Mouse (Mus musculus) R1 (cell line): ENCODE measurements around the gene Mfsd6.

Experiments
- DNase-seq: peaks from one replicate; pipeline ENCODE4 v3.0.0-alpha.2; 2018; ENCODE audit warnings: low read depth, low spot score

The Mfsd6 gene

GRCm38 (mm10) chr1:52727056-52727900 is at the start of gene Mfsd6:
Gene Mfsd6 (minus strand): TSS chr1:52727462.
- peak; percentile 25 for DNase-seq

DNA sequence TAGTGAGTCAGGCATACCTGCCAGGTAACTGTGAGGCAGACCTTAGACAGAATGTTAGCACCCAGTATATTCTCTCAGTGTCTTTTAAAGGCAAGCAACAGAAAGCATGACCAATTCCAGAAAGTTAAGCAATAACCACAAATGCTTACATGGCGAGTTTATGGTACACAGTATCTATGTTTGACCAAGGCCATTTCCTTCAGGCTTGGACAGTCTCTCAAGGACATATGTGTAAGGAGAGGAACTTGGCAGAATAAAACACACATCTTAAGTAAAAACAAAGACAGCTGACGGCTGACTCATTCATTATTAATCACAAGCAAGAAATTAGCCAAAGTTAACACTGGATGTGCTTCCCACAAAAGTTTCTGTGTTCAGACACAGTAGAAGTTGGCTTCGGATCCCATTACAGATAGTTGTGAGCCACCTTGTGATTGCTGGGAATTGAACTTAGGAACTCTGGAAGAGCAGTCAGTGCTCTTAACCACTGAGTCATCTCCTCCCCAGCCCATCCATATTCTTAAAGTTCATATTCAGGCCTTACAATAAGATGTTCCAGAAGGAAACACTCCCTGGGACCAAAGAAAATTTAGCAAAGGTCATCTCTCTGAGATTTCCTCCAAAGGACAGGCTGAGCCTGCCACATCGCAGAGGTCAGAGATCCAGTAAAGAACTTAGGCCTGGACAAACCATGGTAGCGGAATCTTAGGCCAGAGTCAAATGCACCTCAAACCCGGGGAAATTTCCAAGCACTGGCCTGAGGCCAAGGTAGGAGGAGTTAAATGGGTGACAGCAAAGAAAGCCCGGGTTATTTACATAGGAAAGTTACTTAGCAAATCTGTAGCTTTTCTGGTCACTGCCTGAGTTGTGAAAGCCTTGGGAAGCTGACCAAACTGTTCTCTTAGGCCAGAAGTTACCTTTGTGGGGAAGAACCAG is 38.2 kb upstream of the Mfsd6 start:
- DNase-seq = no peak

DNA sequence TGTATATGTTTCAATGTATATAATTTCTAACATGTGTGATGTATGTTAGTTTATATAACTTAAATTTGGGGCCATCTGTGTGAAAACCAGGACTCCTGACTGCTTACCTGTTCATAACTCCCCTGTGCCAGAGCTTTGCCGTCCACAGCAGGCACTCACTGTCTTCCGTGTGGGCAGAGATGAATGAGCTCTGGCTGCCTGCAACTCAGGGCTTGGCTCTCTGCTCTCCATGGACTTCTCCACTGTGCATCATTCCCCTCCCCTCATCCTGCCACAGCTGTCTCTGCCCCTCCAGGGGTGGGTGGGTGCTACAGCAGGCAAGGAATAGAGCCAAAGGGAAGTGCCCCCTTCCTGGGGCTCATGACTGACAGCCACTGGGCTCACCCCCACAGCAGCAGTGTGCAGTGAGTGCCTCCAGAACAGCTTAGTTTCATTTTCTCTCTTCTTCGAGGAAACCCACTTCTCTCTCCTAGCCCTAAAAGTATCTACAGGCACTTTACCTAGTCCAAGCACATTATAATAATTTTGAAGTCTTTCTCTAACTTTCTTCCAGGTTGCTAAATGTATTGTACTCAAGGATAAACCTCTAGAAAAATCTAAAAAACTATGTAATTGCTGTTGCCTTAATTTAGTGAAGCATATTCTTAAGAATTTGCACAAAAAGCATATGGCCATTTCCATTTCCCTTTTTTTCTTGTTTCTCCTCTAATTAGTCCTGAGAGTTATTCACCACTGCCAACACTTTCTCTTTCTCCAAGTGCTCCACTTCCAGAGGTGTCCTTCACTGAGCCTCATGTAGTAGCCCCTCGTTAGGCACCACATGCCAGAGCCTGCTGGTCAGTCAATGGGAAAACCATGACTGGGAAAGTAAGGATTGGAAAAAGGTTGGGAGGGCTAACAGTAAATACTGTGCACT is 36.9 kb upstream of the Mfsd6 start:
- DNase-seq = no peak

DNA sequence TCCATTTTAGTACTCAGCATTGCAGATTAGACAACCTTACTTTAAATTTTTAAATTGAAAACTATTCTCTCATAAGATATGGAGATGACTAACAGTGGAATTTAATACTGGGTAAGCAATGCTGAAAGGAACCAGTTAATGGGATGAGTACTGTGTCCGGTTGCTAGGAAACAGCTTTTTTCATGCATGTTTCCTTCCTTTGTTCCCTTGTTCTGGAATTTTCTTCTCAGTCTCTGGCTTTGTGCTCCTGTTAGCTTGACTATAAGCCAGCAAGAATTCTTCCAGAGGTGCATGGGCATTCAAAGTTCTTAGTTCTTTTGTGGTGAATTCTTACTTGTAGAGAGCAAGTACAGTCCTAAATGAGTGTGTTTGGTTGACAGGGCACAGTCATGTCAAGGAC is 30.9 kb upstream of the Mfsd6 start:
- DNase-seq = peak; percentile 83

DNA sequence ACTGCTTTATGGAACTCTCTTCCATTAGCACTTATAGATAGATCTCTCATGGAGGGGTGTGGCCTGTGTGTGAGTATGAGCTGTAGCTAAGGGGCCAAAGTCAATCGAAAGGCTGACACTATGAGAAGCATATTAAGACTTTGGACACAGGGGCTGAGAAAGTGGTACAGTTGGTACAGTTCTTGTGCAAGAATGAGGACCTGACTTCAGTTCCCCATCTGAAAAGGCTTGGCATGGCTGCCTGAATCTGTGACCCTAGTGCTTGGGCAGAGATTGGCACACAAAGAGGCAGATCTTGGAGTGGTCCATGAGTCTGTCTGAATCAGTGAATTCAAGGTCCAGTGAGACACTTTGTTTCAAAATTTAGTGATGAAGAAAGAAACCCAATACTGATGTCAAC is 27.1 kb upstream of the Mfsd6 start:
- no peak for DNase-seq

DNA sequence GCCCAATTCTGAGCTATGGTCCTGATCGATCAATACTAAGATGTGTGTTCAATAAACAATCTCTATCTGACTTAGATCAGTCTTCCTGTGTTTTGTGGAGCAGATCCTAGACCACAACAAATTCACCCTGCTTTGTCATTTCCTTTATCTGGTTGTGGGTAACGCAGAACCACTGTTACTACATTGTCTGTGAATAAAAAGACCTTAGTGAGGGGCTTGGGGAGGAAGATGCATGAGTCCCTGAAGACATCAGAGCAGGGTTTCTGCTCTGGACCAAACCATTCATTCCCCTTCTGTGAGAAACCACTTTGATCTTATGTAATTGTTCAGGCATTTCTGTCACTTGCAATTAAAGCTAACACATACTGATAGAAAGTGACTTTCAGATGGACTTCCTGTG is 26.6 kb upstream of the Mfsd6 start:
- no peak for DNase-seq

DNA sequence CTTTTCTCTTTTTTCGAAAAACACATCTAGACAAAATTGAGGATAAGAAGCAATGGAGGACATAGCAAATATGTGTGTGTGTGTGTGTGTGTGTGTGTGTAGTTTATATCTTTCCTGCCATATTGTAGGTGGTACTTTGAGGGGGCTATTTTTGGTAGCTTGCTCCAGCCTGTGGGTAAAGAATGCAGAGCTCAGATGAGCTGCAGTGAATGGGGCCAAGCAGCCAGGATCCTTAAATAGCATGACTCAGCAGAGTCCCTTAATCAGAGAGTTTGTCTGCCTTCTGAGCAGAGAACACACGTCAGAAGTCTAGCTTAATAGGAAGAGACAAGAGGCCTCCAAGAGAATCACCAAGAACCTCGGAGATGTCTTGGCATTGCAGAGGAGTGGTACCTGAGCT is 25.4 kb upstream of the Mfsd6 start:
- DNase-seq = no peak

- DNase-seq = no peak
These were observed 24.4 kb upstream of the Mfsd6 start for GRCm38 (mm10) chr1:52751634-52752033.

- no peak for DNase-seq
These were observed 22.7 kb upstream of the Mfsd6 start for GRCm38 (mm10) chr1:52749978-52750377.

DNA sequence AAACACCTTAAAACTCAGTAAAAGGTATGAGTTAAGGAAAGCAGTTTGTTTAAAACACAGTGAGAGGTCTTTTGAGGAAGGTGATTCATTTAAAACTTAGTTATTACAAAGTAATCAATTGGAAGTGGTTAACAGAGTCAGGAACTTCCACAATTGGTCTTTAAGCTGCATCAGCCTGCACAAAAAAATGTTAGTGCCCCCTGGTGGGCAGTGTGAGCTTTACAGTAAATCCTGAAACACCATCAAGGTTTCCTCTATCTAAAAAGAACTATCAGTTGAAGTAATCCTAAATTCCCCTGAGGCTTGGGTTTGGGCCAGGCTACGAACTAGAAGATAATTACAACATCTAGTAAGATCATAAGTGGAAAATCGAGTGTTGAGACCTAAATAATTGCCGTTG is 21.0 kb upstream of the Mfsd6 start:
- DNase-seq = peak; percentile 61

DNA sequence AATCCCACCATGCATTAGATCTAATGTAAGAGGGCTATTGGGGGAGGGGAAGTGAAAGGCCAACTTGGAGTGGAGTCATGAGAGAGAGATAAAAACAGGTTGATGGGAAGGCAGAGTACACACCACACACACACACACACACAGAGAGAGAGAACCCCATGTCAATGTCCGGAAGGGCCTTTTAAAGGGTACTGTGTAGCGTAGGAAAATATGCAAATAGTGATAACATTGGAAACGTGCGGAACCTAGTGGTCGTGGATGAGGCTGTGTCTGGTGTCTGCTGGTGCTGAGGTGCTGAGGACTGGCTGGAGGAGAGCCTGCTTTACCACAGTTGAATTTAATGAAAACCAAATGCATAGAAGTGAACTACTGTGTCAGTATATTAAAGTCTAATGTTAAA is 15.3 kb upstream of the Mfsd6 start:
- no peak for DNase-seq

DNA sequence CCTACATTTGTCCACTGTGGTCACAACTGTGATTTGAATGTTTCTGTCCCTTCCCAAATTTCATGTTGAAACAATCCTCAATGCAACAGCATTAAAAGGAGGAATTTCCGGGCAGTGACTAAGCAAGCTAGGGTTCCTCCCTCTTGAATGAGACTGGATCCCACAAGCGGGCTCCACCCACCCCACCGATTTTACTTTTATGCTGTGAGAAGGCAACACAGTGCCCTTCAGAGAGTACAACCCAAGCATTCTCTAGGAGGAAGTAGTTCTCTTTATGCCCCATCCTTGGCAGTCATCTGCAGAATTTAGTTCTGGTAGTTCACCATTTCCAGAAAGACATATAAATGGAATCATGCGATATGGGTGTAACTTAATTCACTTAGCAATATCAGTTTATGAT is 6.9 kb upstream of the Mfsd6 start:
- no peak for DNase-seq

DNA sequence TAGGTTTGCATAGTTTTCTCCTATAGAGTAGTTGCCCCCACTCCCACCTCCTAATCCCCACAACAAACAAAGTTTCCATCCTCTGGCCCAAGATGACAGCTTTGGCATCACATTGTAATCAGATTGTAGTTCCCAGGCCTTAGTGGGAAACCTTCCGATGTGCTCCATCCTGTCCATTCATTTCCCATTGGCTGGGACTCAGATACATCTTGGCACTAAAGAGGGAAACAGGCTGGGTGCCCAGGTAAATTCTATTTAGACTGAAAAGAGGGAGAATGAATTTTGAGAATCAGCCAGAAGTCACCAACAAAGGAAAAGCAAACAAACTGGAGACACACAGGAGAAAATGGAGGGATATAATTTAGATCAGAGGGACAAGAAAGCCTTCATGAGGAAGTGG is 3.0 kb upstream of the Mfsd6 start:
- no peak for DNase-seq

- no peak for DNase-seq
These were observed 1.7 kb upstream of the Mfsd6 start for GRCm38 (mm10) chr1:52728857-52729489.

GRCm38 (mm10) chr1:52726371-52727055 is 749 bp downstream of the Mfsd6 start:
- DNase-seq = peak; percentile 70

DNA sequence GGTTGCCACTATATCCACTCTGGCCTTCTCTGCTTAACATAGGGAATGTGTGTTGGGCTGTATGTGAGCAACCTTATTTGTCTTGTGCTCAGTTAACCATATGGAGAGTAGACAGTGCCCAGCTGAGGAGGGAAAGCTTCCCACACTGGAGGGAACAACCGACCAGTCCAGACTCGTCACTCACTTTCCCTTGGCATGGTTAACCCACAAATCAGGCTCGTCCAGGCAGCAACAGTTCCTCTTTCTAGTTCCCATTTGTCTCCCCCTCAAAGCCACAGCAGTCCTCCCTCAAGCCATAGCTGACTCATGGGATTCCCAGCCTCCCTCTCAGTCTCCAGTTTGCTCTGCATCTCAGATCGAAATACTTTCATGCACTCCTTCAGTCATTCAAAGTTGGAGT is 4.7 kb downstream of the Mfsd6 start:
- DNase-seq = no peak

- DNase-seq = peak; percentile 35
These were observed 8.2 kb downstream of the Mfsd6 start for GRCm38 (mm10) chr1:52719096-52719495.

GRCm38 (mm10) chr1:52718068-52718748 is 9.1 kb downstream of the Mfsd6 start:
- DNase-seq = no peak

DNA sequence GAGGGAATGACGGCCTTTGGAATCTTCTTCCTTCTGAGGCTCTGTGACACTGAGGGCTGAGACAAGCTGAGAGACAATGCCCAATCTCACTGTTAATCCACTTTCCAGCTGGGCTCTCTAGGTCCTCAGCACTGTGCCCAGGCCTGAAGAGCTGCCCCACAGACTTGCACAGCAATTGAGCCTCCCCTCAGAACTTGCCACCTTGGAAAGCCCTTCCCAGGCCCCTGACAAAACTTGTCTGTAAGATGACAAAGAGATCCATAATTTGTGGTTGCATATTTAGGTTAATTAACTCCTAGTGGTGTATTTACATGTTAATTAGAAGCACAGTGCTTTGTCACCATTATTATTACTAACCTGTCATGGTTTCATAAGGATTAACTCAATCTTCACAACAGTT is 12.8 kb downstream of the Mfsd6 start:
- no peak for DNase-seq

DNA sequence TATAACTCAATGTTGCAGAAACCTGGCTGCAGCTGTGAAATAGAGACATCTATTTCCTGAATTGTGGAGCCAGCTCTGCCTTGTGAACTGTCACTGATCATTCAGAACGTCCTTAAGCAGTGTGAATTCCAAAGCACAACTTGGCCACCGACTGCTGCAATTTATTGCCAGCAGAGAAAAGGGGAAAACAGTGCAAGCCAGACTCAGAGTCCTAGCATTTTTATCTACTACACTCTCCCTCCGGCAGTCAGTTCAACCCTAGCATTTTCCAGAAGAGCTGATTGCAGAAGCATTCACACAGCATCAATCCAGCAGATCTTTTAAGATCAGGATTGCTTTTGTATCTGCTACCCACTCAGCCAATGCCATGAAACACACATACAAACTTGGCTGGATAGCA is 13.2 kb downstream of the Mfsd6 start:
- no peak for DNase-seq
